In genomic region chr6:100705366-100705811, GRCm38 (mm10) we compare ENCODE assay signal across 9 mouse cellular contexts. TPM values are rescaled to one million over a fixed set of nuclear protein-coding genes. Genes with fewer than 3 reads are reported as not detected.
DNase-seq lines count a peak whose midpoint lies in the region; ATAC-seq and TF ChIP-seq lines count a peak whose summit lies in the region.
"Had no signal": no experiment of that assay in that cellular context is flagged by ENCODE, and none has a peak within 500 bp of the region (broad histone marks: within the 10 kb centered on the region; RNA-seq: fewer than 3 reads in every experiment).

No protein-coding gene starts in this region.

- DNase-seq in lung, postnatal 0 days (ENCODE audit: low spot score) = no peak
- DNase-seq in lung, postnatal 10 days = no peak
- DNase-seq in forebrain, embryonic 14.5 days (ENCODE audit: low spot score) = peak; percentile 6
- no peak for DNase-seq in spleen, postnatal 4 days (ENCODE audit: low spot score in 2 of 2)
- no peak for DNase-seq in thymus, adult 2 months
- no peak for DNase-seq in frontal cortex, postnatal 10 days (ENCODE audit: low spot score in 2 of 2)

- TF ChIP-seq POLR2A in thymus, adult 2 months (IDR thresholded peaks at IDR 0.05; ENCODE audit: control insufficient read depth, extremely low read depth, insufficient read depth, low read length, poor library complexity) = no peak

- no peaks in the 10 kb centered on the region for H3K9me3 ChIP-seq in lung, postnatal 0 days (ENCODE audit: low read length)
- H3K9me3 ChIP-seq in forebrain, embryonic 14.5 days (replicated peaks; ENCODE audit: control insufficient read depth, low read length) = no peaks in the 10 kb centered on the region
- no peaks in the 10 kb centered on the region for H3K9me3 ChIP-seq in limb, embryonic 12.5 days
- no peaks in the 10 kb centered on the region for H3K9me3 ChIP-seq in stomach, embryonic 15.5 days

- H3K27ac ChIP-seq in lung, postnatal 0 days (ENCODE audit: low read length) = no peak overlapping the region
- no peak overlapping the region for H3K27ac ChIP-seq in forebrain, embryonic 14.5 days (ENCODE audit: low read depth, low read length)
- peak overlapping the region; percentile 87 for H3K27ac ChIP-seq in limb, embryonic 12.5 days
- H3K27ac ChIP-seq in stomach, embryonic 15.5 days = no peak overlapping the region
- no peak overlapping the region for H3K27ac ChIP-seq in thymus, adult 2 months (ENCODE audit: control insufficient read depth, insufficient read depth, low read length)
- H3K27ac ChIP-seq: macrophage had no signal

- H3K36me3 ChIP-seq in lung, postnatal 0 days (ENCODE audit: insufficient read depth, low read length) = no peaks in the 10 kb centered on the region
- H3K36me3 ChIP-seq in forebrain, embryonic 14.5 days (ENCODE audit: control insufficient read depth, insufficient read depth, low read length) = no peaks in the 10 kb centered on the region
- H3K36me3 ChIP-seq in limb, embryonic 12.5 days = no peaks in the 10 kb centered on the region
- H3K36me3 ChIP-seq in stomach, embryonic 15.5 days = no peaks in the 10 kb centered on the region
- no peaks in the 10 kb centered on the region for H3K36me3 ChIP-seq in thymus, adult 2 months (ENCODE audit: control insufficient read depth, insufficient read depth, low read length)

- 0 out of 2 replicates have a peak, but pooled peaks cover 4% of the 10 kb centered on the region for H3K27me3 ChIP-seq in lung, postnatal 0 days (replicated peaks; ENCODE audit: insufficient read depth, low read length)
- H3K27me3 ChIP-seq in forebrain, embryonic 14.5 days (replicated peaks; ENCODE audit: control insufficient read depth, insufficient read depth, low read length) = peaks cover 17% of the 10 kb centered on the region
- peaks cover 3% of the 10 kb centered on the region; the same call in 1 of the 2 replicates for H3K27me3 ChIP-seq in limb, embryonic 12.5 days
- peaks cover 17% of the 10 kb centered on the region for H3K27me3 ChIP-seq in stomach, embryonic 15.5 days (replicated peaks)
- H3K27me3 ChIP-seq in thymus, adult 2 months (ENCODE audit: control insufficient read depth, insufficient read depth, low read length) = no peaks in the 10 kb centered on the region; the same call in 1 of the 2 replicates

- no peak for ATAC-seq in lung, postnatal 0 days
- no peak for ATAC-seq in forebrain, embryonic 14.5 days
- ATAC-seq in limb, embryonic 12.5 days (ENCODE audit: insufficient number of reproducible peaks, insufficient read depth, low FRiP score, low TSS enrichment, low read depth) = no peak
- no peak for ATAC-seq in stomach, embryonic 15.5 days (ENCODE audit: insufficient read depth, low FRiP score, low read depth)

- no peak overlapping the region for H3K9ac ChIP-seq in lung, postnatal 0 days (replicated peaks; ENCODE audit: low read depth)
- peak overlapping the region; percentile 29 for H3K9ac ChIP-seq in forebrain, embryonic 14.5 days (ENCODE audit: low read length)
- H3K9ac ChIP-seq in limb, embryonic 12.5 days (replicated peaks) = peak overlapping the region; percentile 94
- H3K9ac ChIP-seq in stomach, embryonic 15.5 days = no peak overlapping the region

- 4% methylated on average over 15 of the region's 15 CpGs for WGBS in lung, postnatal 0 days
- WGBS in forebrain, embryonic 14.5 days = 3% methylated on average over 15 of the region's 15 CpGs
- under 1% methylated on average over 15 of the region's 15 CpGs for WGBS in limb, embryonic 12.5 days
- WGBS in stomach, embryonic 15.5 days = 3% methylated on average over 15 of the region's 15 CpGs
- 11% methylated on average over 15 of the region's 15 CpGs for WGBS in thymus, adult 2 months

- peaks cover 3% of the 10 kb centered on the region; the same call in 1 of the 2 replicates for H3K4me1 ChIP-seq in lung, postnatal 0 days (ENCODE audit: insufficient read depth, low read depth, low read length)
- H3K4me1 ChIP-seq in forebrain, embryonic 14.5 days (ENCODE audit: control insufficient read depth, insufficient read depth, low read length) = peaks cover 6% of the 10 kb centered on the region; the same call in 1 of the 2 replicates
- H3K4me1 ChIP-seq in limb, embryonic 12.5 days (replicated peaks) = peaks cover 27% of the 10 kb centered on the region
- 0 out of 2 replicates have a peak, but pooled peaks cover 4% of the 10 kb centered on the region for H3K4me1 ChIP-seq in stomach, embryonic 15.5 days
- no peaks in the 10 kb centered on the region for H3K4me1 ChIP-seq in thymus, adult 2 months (replicated peaks; ENCODE audit: control insufficient read depth, insufficient read depth, low read length)

- TF ChIP-seq CTCF in lung, postnatal 0 days (IDR thresholded peaks at IDR 0.05) = no peak
- no peak for TF ChIP-seq CTCF in thymus, adult 2 months (IDR thresholded peaks at IDR 0.05; ENCODE audit: borderline replicate concordance, control insufficient read depth, extremely low read depth, insufficient read depth, low read length, poor library complexity)

- no peak for TF ChIP-seq EP300 in lung, postnatal 0 days (IDR thresholded peaks at IDR 0.05)

- H3K4me3 ChIP-seq in lung, postnatal 0 days (ENCODE audit: low read depth, low read length) = peak overlapping the region; percentile 45
- H3K4me3 ChIP-seq in forebrain, embryonic 14.5 days (ENCODE audit: low read depth, low read length) = peak overlapping the region; percentile 60
- H3K4me3 ChIP-seq in limb, embryonic 12.5 days (replicated peaks) = peak overlapping the region; percentile 84
- H3K4me3 ChIP-seq in stomach, embryonic 15.5 days (replicated peaks) = peak overlapping the region; percentile 58
- H3K4me3 ChIP-seq in thymus, adult 2 months (ENCODE audit: control insufficient read depth, insufficient read depth, low read length) = no peak overlapping the region

- peak overlapping the region; percentile 95 for H3K4me2 ChIP-seq in lung, postnatal 0 days (replicated peaks; ENCODE audit: low read depth, low read length)
- peak overlapping the region; percentile 95 for H3K4me2 ChIP-seq in forebrain, embryonic 14.5 days (ENCODE audit: low read length)
- peak overlapping the region; percentile 81 for H3K4me2 ChIP-seq in limb, embryonic 12.5 days
- H3K4me2 ChIP-seq in stomach, embryonic 15.5 days = peak overlapping the region; percentile 90

RNA-seq across cellular contexts. Expression of gene Gxylt2, which starts 0.9 kb away (rescaled TPM):
- polyA plus RNA-seq in lung, postnatal 0 days (2015; fragmentation: Nextera tagmentation; extraction: Ambion mirVana) = 2.2 and 2.8 TPM in 2 replicates
- 0.81 and 1.0 TPM in 2 replicates for polyA plus RNA-seq in forebrain, embryonic 14.5 days (2014; fragmentation: Nextera tagmentation; extraction: Ambion mirVana)
- polyA plus RNA-seq in limb, embryonic 12.5 days (2016; fragmentation: Nextera tagmentation; extraction: Ambion mirVana) = 10.9 and 12.5 TPM in 2 replicates
- polyA plus RNA-seq in stomach, embryonic 15.5 days (2015; fragmentation: Nextera tagmentation; extraction: Ambion mirVana) = 1.6 and 2.1 TPM in 2 replicates
- polyA plus RNA-seq in thymus, adult 2 months (2012; rRNA removed) = 0.82 and 2.2 TPM in 2 replicates
- polyA plus RNA-seq: macrophage had no signal

RNA-seq across cellular contexts. Expression of gene Shq1, which starts 34.4 kb away (rescaled TPM):
- 5.9 and 6.7 TPM in 2 replicates for polyA plus RNA-seq in lung, postnatal 0 days (2015; fragmentation: Nextera tagmentation; extraction: Ambion mirVana)
- 13.1 and 14.2 TPM in 2 replicates for polyA plus RNA-seq in forebrain, embryonic 14.5 days (2014; fragmentation: Nextera tagmentation; extraction: Ambion mirVana)
- 19.3 and 20.1 TPM in 2 replicates for polyA plus RNA-seq in limb, embryonic 12.5 days (2016; fragmentation: Nextera tagmentation; extraction: Ambion mirVana)
- polyA plus RNA-seq in stomach, embryonic 15.5 days (2015; fragmentation: Nextera tagmentation; extraction: Ambion mirVana) = 15.6 and 17.2 TPM in 2 replicates
- 4.9 and 5.1 TPM in 2 replicates for polyA plus RNA-seq in thymus, adult 2 months (2012; rRNA removed)

Comparison
In these comparisons a context has a peak if more than half of its experiments do, and no peak if none do; other contexts are left out.
1. H3K9ac ChIP-seq: peak in forebrain, embryonic 14.5 days (single experiment) and limb, embryonic 12.5 days (single experiment); none in lung, postnatal 0 days (single experiment) and stomach, embryonic 15.5 days (single experiment).
2. Peak in every context shown above with its lines, with median percentiles within 50 percentile points of each other: H3K4me2 ChIP-seq.